Mouse (Mus musculus) layer of hippocampus, adult 2 months (tissue): ENCODE measurements around the gene Trim43b. TPM values are rescaled to one million over a fixed set of nuclear protein-coding genes. Genes with fewer than 3 reads are reported as not detected.
"Not testable (repeated sequence)": the region's sequence is repeated elsewhere in the genome, so short reads cannot be mapped to it uniquely, and the experiment has no call there.

Experiments used
- DNase-seq, 2 experiments: peaks; one replicate each; pipeline ENCODE4 v3.0.0; 2022; ENCODE audit warnings: low spot score in 2 of 2
- H3K27ac ChIP-seq: fragments of 200-600 bp; 2 replicates; pipeline ENCODE4 v1.8.1; 2022
- H3K4me3 ChIP-seq: fragments of 200-600 bp; 2 replicates; pipeline ENCODE4 v1.8.1; 2022; ENCODE audit warnings: mild to moderate bottlenecking
- long read RNA-seq, 2 experiments: library from polyadenylated mRNA; stranded (forward); transcript quantifications; one replicate each; pipeline ENCODE4 v2.0.0; 2021; ENCODE audit warnings: borderline mapping rate in 2 of 2
- total RNA-seq, 2 experiments: library from RNA; stranded (reverse); gene quantifications; 2 replicates each; pipeline ENCODE4 v1.2.3; 2021

Gene Trim43b
- under 1 TPM in 1 of 2 experiments, not detected in 1; 0.23 TPM for total RNA-seq
- long read RNA-seq, experiment 1, result 0 reads
- long read RNA-seq, experiment 2, result 0 reads

DNA sequence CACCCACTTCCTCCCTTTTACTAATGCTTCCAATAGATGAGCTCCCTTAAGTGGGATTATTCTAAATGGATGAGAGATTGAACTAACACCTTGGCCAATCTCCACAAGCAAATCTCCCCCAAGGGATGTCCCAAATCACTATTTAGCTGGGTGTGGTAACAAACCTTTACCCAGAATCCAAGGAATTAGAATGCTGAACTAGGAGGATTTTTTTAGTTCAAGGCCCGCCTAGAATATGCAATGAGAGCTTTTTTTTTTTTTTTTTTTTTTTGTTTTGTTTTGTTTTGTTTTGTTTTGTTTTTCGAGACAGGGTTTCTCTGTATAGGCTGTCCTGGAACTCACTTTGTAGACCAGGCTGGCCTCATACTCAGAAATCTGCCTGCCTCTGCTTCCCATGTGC lies at the start of gene Trim43b:
Gene Trim43b (minus strand): TSS at position 101 of the 400 bp plus-strand sequence.
- not testable (repeated sequence) for DNase-seq, H3K27ac ChIP-seq, H3K4me3 ChIP-seq

DNA sequence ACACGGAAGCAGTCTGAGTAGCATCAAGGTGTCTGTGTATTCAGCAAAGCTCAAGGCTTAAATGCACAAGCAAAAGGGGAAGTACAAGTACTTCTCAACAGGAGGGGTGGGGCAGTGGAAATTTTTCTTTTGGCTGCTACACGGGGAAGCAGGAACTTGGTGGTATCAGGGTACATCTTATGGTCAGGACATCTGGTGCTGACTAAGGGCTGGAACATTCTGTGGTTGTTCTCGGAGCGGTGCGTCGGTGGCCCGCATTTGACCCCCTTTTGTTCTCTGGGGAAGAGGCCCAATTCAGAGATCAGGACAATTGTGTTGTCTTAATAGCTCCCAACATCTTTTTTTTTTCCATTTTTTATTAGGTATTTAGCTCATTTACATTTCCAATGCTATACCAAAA lies 11.9 kb upstream of the Trim43b start:
- not testable (repeated sequence) for DNase-seq, H3K4me3 ChIP-seq, H3K27ac ChIP-seq

DNA sequence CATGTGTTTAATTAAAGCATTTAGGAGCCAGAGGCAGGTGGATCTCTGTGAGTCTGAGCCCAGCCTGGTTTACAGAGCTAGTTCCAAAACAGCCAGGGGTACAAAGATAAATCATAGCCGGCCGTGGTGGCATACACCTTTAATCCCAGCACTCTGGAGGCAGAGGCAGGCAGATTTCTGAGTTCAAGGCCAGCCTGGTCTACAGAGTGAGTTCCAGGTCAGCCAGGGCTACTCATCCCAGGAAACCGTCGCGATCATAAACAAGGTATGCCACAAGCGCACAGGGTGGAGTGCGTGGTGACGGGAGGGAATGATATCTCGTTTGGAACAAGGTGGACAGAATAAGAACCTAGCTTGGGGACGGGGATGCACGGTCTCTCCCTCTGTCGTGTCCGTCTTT lies 5.9 kb downstream of the Trim43b start:
- not testable (repeated sequence) for H3K4me3 ChIP-seq, DNase-seq, H3K27ac ChIP-seq

DNA sequence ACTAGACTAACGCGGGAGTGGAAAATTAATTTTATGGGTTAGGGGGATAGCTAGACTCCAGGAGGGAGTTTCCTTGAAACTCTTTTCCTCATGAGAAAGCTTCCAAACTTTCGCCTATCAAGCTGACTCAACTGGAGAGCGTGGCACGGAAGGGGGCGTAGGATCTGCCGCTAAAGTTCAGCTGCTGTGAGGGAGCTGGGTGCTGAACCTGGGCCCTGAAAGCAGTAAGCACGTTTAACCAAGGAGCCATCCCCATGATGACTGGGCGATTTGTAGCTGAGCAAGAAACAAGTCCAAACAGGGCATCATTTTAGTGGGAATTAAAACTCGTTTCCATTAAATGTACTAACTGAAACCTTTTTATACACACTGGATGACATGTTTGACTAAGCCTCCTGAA lies 13.0 kb downstream of the Trim43b start:
- H3K27ac ChIP-seq, H3K4me3 ChIP-seq: not testable (repeated sequence)

DNA sequence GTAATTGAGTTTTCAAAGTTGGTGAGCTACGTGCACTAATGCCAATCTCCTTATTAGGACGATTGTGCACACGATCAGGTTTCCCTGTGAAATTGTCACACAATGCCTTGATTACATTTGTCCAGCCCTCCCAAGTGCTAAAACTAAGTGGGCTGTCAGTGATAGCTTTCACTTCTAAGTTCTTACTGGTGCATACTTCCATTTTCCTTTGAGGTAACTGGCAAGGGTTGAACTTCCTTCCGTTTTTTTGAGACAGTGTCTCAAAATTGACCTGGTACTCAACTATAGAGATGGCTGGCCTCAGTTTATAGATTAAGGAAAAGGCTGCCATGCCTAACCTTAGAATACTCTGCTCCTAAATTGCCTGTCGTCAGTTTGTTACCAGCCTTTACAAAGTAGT lies 16.1 kb downstream of the Trim43b start:
- not testable (repeated sequence) for H3K4me3 ChIP-seq, DNase-seq, H3K27ac ChIP-seq

More for the DNA sequence above, 13.0 kb downstream of the Trim43b start:
- not testable (repeated sequence) for DNase-seq

DNA sequence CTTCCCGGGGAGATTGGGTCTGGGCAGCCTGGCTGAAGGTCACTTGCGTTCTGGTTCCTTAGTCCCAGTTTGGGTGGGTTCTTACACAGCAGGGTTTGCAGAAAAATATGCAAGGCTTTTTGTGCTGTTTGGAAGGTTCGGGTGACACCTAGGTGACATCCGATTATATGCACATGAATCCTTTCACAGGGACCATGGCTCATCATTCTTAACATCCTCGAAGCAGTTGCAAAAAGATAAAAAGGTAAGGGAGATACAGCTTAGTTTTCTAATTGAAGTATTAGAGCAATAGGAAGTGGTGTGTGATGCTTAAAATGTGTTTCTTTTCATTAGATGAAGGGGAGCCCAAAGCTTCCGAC lies 25.5 kb downstream of the Trim43b start:
- not testable (repeated sequence) for DNase-seq
- Histone ChIP-seq H3K4me3 (peak overlapping the region; percentile 68), H3K27ac (peak overlapping the region; percentile 50; the same call in 1 of the 2 replicates)

DNA sequence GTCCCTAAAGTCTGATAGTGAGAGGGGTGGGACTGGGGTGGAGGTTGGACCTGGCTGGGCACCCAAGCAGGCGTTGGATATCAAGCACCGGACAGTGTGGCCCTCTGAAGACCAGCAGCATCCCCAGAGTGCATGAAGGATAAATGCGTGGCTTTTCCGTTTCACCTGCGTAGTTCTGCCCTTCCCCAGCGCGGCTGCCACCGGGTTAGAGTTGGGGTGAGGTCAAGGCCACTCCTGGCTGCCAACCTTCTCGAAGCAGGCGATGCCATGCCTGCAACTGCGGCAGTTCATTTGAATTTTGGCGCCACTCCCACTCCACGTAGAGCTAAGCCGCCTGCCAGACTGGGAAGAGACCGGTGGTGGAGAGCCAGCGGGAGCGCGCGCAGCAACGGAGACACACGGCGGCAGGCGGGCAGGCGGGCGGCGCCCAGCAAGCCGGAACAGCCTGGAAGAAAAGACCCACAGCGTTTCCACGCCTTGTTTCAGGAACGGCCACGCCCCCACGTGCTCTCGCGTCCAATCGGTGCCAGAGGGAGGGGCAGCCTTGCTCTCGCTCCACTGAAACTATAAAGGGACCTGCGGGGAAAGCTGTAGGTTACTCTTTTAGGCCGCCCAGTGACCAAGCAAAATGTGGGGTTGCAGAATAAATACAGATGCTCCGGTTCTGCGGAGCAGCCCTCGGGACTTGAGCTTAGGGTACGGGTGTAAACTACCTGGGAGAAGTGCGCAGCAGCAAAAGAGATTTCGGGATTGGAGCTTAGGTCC lies 26.1 kb downstream of the Trim43b start:
- DNase-seq, result peak; percentile 63 to 80
- peak overlapping the region; percentile 68 for H3K4me3 ChIP-seq
- peak overlapping the region; percentile 50; the same call in 1 of the 2 replicates for H3K27ac ChIP-seq

Other genes starting within 250 kb of the Trim43b start
- gene Bcl2a1a, start 135.9 kb downstream of the Trim43b start, total RNA-seq, result 1 to 10 TPM in 1 of 2 experiments, under 1 TPM in 1; 0.47 to 1.0 TPM
- gene Bcl2a1b, start 106.4 kb upstream of the Trim43b start, total RNA-seq, result under 1 TPM in 1 of 2 experiments, not detected in 1; 0.84 TPM
- not detected for gene Gm29094, start 106.5 kb upstream of the Trim43b start, total RNA-seq
- gene Mthfs, start 117.8 kb upstream of the Trim43b start, total RNA-seq, result 10 to 100 TPM; 37.5 to 58.7 TPM